ENCODE assay signal across 25 mouse cellular contexts in genomic region chr2:104124071-104124470, GRCm38 (mm10). TPM values are rescaled to one million over a fixed set of nuclear protein-coding genes. Genes with fewer than 3 reads are reported as not detected.
DNase-seq lines count a peak whose midpoint lies in the region; ATAC-seq and TF ChIP-seq lines count a peak whose summit lies in the region.
"Had no signal": no experiment of that assay in that cellular context is flagged by ENCODE, and none has a peak within 500 bp of the region (broad histone marks: within the 10 kb centered on the region; RNA-seq: fewer than 3 reads in every experiment).

No protein-coding gene starts in this region.

- H3K27ac ChIP-seq in midbrain, embryonic 11.5 days (ENCODE audit: low read depth, low read length): no peak overlapping the region
- no peak overlapping the region for H3K27ac ChIP-seq in midbrain, embryonic 16.5 days (ENCODE audit: low read length)
- H3K27ac ChIP-seq in liver, embryonic 14.5 days: peak overlapping the region; percentile 97
- H3K27ac ChIP-seq: embryonic facial prominence, embryonic 12.5 days; forebrain, embryonic 13.5 days; hindbrain, embryonic 15.5 days had no signal

- peaks cover 2% of the 10 kb centered on the region; the same call in 1 of the 2 replicates for H3K9me3 ChIP-seq in erythroblast, embryonic 14.5 days (ENCODE audit: control insufficient read depth, low read length)
- H3K9me3 ChIP-seq in midbrain, embryonic 11.5 days (ENCODE audit: control insufficient read depth, low read length): no peaks in the 10 kb centered on the region
- no peaks in the 10 kb centered on the region for H3K9me3 ChIP-seq in midbrain, embryonic 16.5 days (replicated peaks; ENCODE audit: control insufficient read depth, low read length, poor library complexity, severe bottlenecking)
- no peaks in the 10 kb centered on the region for H3K9me3 ChIP-seq in liver, embryonic 14.5 days (ENCODE audit: control insufficient read depth, low read length)
- H3K9me3 ChIP-seq: embryonic facial prominence, embryonic 12.5 days; forebrain, embryonic 13.5 days; heart, embryonic 13.5 days; hindbrain, embryonic 15.5 days had no signal

- peaks cover 71% of the 10 kb centered on the region for H3K4me1 ChIP-seq in erythroblast, embryonic 14.5 days (ENCODE audit: control insufficient read depth)
- peaks cover 2% of the 10 kb centered on the region; the same call in 1 of the 2 replicates for H3K4me1 ChIP-seq in midbrain, embryonic 11.5 days (ENCODE audit: control insufficient read depth, insufficient read depth, low read length)
- peaks cover 4% of the 10 kb centered on the region; the same call in 1 of the 2 replicates for H3K4me1 ChIP-seq in midbrain, embryonic 16.5 days (ENCODE audit: control insufficient read depth, insufficient read depth, low read length)
- H3K4me1 ChIP-seq in liver, embryonic 14.5 days (replicated peaks; ENCODE audit: control insufficient read depth in 2 of 2, insufficient read depth in 2 of 2, low read length in 1 of 2): peaks cover 39 to 46% of the 10 kb centered on the region in 2 experiments

- WGBS in midbrain, embryonic 11.5 days: 79% methylated on average over 5 of the region's 5 CpGs
- WGBS in midbrain, embryonic 16.5 days: 77% methylated on average over 5 of the region's 5 CpGs
- 39% methylated on average over 5 of the region's 5 CpGs for WGBS in liver, embryonic 14.5 days (ENCODE audit: insufficient replicate concordance)

- H3K4me2 ChIP-seq in midbrain, embryonic 11.5 days: no peak overlapping the region
- no peak overlapping the region for H3K4me2 ChIP-seq in midbrain, embryonic 16.5 days (ENCODE audit: low read length)
- peak overlapping the region; percentile 98 for H3K4me2 ChIP-seq in liver, embryonic 14.5 days (ENCODE audit: low read depth)

- peaks cover 47% of the 10 kb centered on the region for H3K27me3 ChIP-seq in erythroblast, embryonic 14.5 days (ENCODE audit: control insufficient read depth)
- H3K27me3 ChIP-seq in midbrain, embryonic 11.5 days (ENCODE audit: control insufficient read depth, insufficient read depth, low read length): peaks cover 3% of the 10 kb centered on the region; the same call in 1 of the 2 replicates
- H3K27me3 ChIP-seq in midbrain, embryonic 16.5 days (ENCODE audit: control insufficient read depth, insufficient read depth, low read depth, low read length): peaks cover 7% of the 10 kb centered on the region; the same call in 1 of the 2 replicates
- peaks cover 6% of the 10 kb centered on the region for H3K27me3 ChIP-seq in liver, embryonic 14.5 days (ENCODE audit: control insufficient read depth, insufficient read depth, low read length)

- ATAC-seq in erythroblast, adult 5-6 weeks (replicated peaks; ENCODE audit: low FRiP score, poor library complexity, severe bottlenecking): no peak
- no peak for ATAC-seq in midbrain, embryonic 11.5 days (ENCODE audit: low FRiP score)
- no peak for ATAC-seq in midbrain, embryonic 16.5 days
- no peak for ATAC-seq in liver, embryonic 14.5 days (ENCODE audit: insufficient read depth)
- ATAC-seq: CD4-positive, CD25-positive, alpha-beta regulatory T cell, adult 4 months; forebrain, postnatal 0 days had no signal

- peaks cover 14% of the 10 kb centered on the region for H3K36me3 ChIP-seq in erythroblast, embryonic 14.5 days (ENCODE audit: control insufficient read depth)
- no peaks in the 10 kb centered on the region for H3K36me3 ChIP-seq in midbrain, embryonic 11.5 days (ENCODE audit: control insufficient read depth, insufficient read depth, low read length)
- no peaks in the 10 kb centered on the region for H3K36me3 ChIP-seq in midbrain, embryonic 16.5 days (ENCODE audit: control insufficient read depth, insufficient read depth, low read length)
- H3K36me3 ChIP-seq in liver, embryonic 14.5 days (replicated peaks; ENCODE audit: control insufficient read depth, insufficient read depth, low read depth): no peaks in the 10 kb centered on the region
- H3K36me3 ChIP-seq: embryonic facial prominence, embryonic 12.5 days; heart, embryonic 13.5 days; hindbrain, embryonic 15.5 days had no signal

- TF ChIP-seq CTCF in liver, embryonic 14.5 days (IDR thresholded peaks at IDR 0.05; ENCODE audit: low read depth): no peak

- DNase-seq in midbrain, embryonic 11.5 days (ENCODE audit: low spot score, missing footprints): peak; percentile 64
- DNase-seq in liver, embryonic 14.5 days (ENCODE audit: low read depth in 3 of 3, low spot score in 3 of 3): peak in 1 of 3 experiments; percentile 66
- DNase-seq in cerebellum, postnatal 10 days: no peak
- DNase-seq in spleen, postnatal 14 days (ENCODE audit: low spot score in 2 of 2): no peak
- DNase-seq: adrenal gland, adult 2 months; adrenal gland, postnatal 25 days; cerebellum, adult 11 months; cerebellum, adult 8-10 months; cerebellum, postnatal 25 days; forebrain, postnatal 0 days; gastrocnemius, postnatal 36 days; heart, adult 11 months; heart, postnatal 36 days had no signal

- H3K9ac ChIP-seq in midbrain, embryonic 11.5 days (ENCODE audit: low read length): no peak overlapping the region
- no peak overlapping the region for H3K9ac ChIP-seq in midbrain, embryonic 16.5 days (ENCODE audit: low read depth, low read length)
- peak overlapping the region; percentile 100 for H3K9ac ChIP-seq in liver, embryonic 14.5 days (replicated peaks)
- H3K9ac ChIP-seq: forebrain, embryonic 13.5 days; forebrain, postnatal 0 days; hindbrain, embryonic 15.5 days had no signal

- peak overlapping the region; percentile 72 for H3K4me3 ChIP-seq in erythroblast, embryonic 14.5 days (replicated peaks)
- no peak overlapping the region for H3K4me3 ChIP-seq in midbrain, embryonic 11.5 days (ENCODE audit: low read depth, low read length)
- H3K4me3 ChIP-seq in midbrain, embryonic 16.5 days (ENCODE audit: low read depth, low read length): no peak overlapping the region
- H3K4me3 ChIP-seq in liver, embryonic 14.5 days (ENCODE audit: insufficient read depth in 1 of 2, low read depth in 2 of 2, low read length in 2 of 2): peak overlapping the region in 1 of 2 experiments; percentile 93; a peak in 2 of 4 replicates

- no peak for TF ChIP-seq EP300 in liver, embryonic 14.5 days (IDR thresholded peaks at IDR 0.05; ENCODE audit: low read depth)

RNA-seq across cellular contexts. Expression of gene A930018P22Rik, which starts 1.5 kb away (rescaled TPM):
- polyA plus RNA-seq in erythroblast, embryonic 14.5 days (2012): 0.86 and 0.96 TPM in 2 replicates
- total RNA-seq in erythroblast, adult 5-6 weeks (2015; ENCODE audit: low replicate concordance): not detected in 2 replicates
- total RNA-seq in erythroblast, adult 5-6 weeks (2017; ENCODE audit: low replicate concordance): not detected in 2 replicates
- 0.16 and 0.34 TPM in 2 replicates for polyA plus RNA-seq in midbrain, embryonic 11.5 days (2014; fragmentation: Nextera tagmentation; extraction: Ambion mirVana)
- polyA plus RNA-seq in midbrain, embryonic 16.5 days (2015; fragmentation: Nextera tagmentation; extraction: Ambion mirVana): not detected in 2 replicates
- 0.22 and 0.23 TPM in 2 replicates for polyA plus RNA-seq in liver, embryonic 14.5 days (2012; rRNA removed)
- 0.63 and 0.93 TPM in 2 replicates for polyA plus RNA-seq in liver, embryonic 14.5 days (2014; fragmentation: Nextera tagmentation; extraction: Ambion mirVana)
- polyA plus RNA-seq: CD4-positive, CD25-positive, alpha-beta regulatory T cell, adult 4 months; embryonic facial prominence, embryonic 12.5 days; forebrain, embryonic 13.5 days; forebrain, postnatal 0 days; hindbrain, embryonic 11.5 days; hindbrain, embryonic 15.5 days had no signal

RNA-seq across cellular contexts. Expression of gene Cd59a, which starts 28.5 kb away (rescaled TPM):
- 2.0 and 2.5 TPM in 2 replicates for polyA plus RNA-seq in erythroblast, embryonic 14.5 days (2012)
- 103 and 127 TPM in 2 replicates for total RNA-seq in erythroblast, adult 5-6 weeks (2015; ENCODE audit: low replicate concordance)
- 72.6 and 76.9 TPM in 2 replicates for total RNA-seq in erythroblast, adult 5-6 weeks (2017; ENCODE audit: low replicate concordance)
- 29.2 and 31.2 TPM in 2 replicates for polyA plus RNA-seq in midbrain, embryonic 11.5 days (2014; fragmentation: Nextera tagmentation; extraction: Ambion mirVana)
- polyA plus RNA-seq in midbrain, embryonic 16.5 days (2015; fragmentation: Nextera tagmentation; extraction: Ambion mirVana): 11.2 and 11.3 TPM in 2 replicates
- polyA plus RNA-seq in liver, embryonic 14.5 days (2012; rRNA removed): 29.4 and 41.3 TPM in 2 replicates
- polyA plus RNA-seq in liver, embryonic 14.5 days (2014; fragmentation: Nextera tagmentation; extraction: Ambion mirVana): 88.5 and 94.7 TPM in 2 replicates

RNA-seq across cellular contexts. Expression of gene Cd59b, which starts 54.4 kb away (rescaled TPM):
- 0.14 and 0.31 TPM in 2 replicates for polyA plus RNA-seq in erythroblast, embryonic 14.5 days (2012)
- 15.5 and 54.2 TPM in 2 replicates for total RNA-seq in erythroblast, adult 5-6 weeks (2015; ENCODE audit: low replicate concordance)
- total RNA-seq in erythroblast, adult 5-6 weeks (2017; ENCODE audit: low replicate concordance): 6.6 and 15.5 TPM in 2 replicates
- 1.9 and 5.6 TPM in 2 replicates for polyA plus RNA-seq in midbrain, embryonic 11.5 days (2014; fragmentation: Nextera tagmentation; extraction: Ambion mirVana)
- 1.4 and 2.8 TPM in 2 replicates for polyA plus RNA-seq in midbrain, embryonic 16.5 days (2015; fragmentation: Nextera tagmentation; extraction: Ambion mirVana)
- 9.3 and 12.2 TPM in 2 replicates for polyA plus RNA-seq in liver, embryonic 14.5 days (2012; rRNA removed)
- polyA plus RNA-seq in liver, embryonic 14.5 days (2014; fragmentation: Nextera tagmentation; extraction: Ambion mirVana): 14.3 and 16.6 TPM in 2 replicates

RNA-seq across cellular contexts. Expression of gene Gm10799, which starts 55.7 kb away (rescaled TPM):
- polyA plus RNA-seq in erythroblast, embryonic 14.5 days (2012): not detected in 2 replicates
- not detected in 2 replicates for total RNA-seq in erythroblast, adult 5-6 weeks (2015; ENCODE audit: low replicate concordance)
- total RNA-seq in erythroblast, adult 5-6 weeks (2017; ENCODE audit: low replicate concordance): not detected in 2 replicates
- not detected in 2 replicates for polyA plus RNA-seq in midbrain, embryonic 11.5 days (2014; fragmentation: Nextera tagmentation; extraction: Ambion mirVana)
- polyA plus RNA-seq in midbrain, embryonic 16.5 days (2015; fragmentation: Nextera tagmentation; extraction: Ambion mirVana): not detected in 2 replicates
- not detected in 2 replicates for polyA plus RNA-seq in liver, embryonic 14.5 days (2012; rRNA removed)
- not detected in 2 replicates for polyA plus RNA-seq in liver, embryonic 14.5 days (2014; fragmentation: Nextera tagmentation; extraction: Ambion mirVana)
- total RNA-seq: adrenal gland, adult 2 months; adrenal gland, postnatal 25 days; forebrain, postnatal 0 days; gastrocnemius, adult 18-20 months; gastrocnemius, postnatal 36 days; heart, postnatal 36 days had no signal
- polyA plus RNA-seq: adrenal gland, adult 2 months; CD4-positive, CD25-positive, alpha-beta regulatory T cell, adult 4 months; cortical plate, adult 2 months; embryonic facial prominence, embryonic 12.5 days; forebrain, embryonic 13.5 days; forebrain, postnatal 0 days; heart, embryonic 13.5 days; heart, postnatal 0 days; hindbrain, embryonic 11.5 days; hindbrain, embryonic 15.5 days had no signal

RNA-seq across cellular contexts. Expression of gene Gm10912, which starts 58.4 kb away (rescaled TPM):
- polyA plus RNA-seq in erythroblast, embryonic 14.5 days (2012): not detected in 2 replicates
- 1.5 TPM in 1 of 2 replicates, not detected in the other for total RNA-seq in erythroblast, adult 5-6 weeks (2015; ENCODE audit: low replicate concordance)
- 0.26 and 2.8 TPM in 2 replicates for total RNA-seq in erythroblast, adult 5-6 weeks (2017; ENCODE audit: low replicate concordance)
- polyA plus RNA-seq in midbrain, embryonic 11.5 days (2014; fragmentation: Nextera tagmentation; extraction: Ambion mirVana): not detected in 2 replicates
- polyA plus RNA-seq in midbrain, embryonic 16.5 days (2015; fragmentation: Nextera tagmentation; extraction: Ambion mirVana): not detected in 2 replicates
- polyA plus RNA-seq in liver, embryonic 14.5 days (2012; rRNA removed): 0.03 and 0.06 TPM in 2 replicates
- not detected in 2 replicates for polyA plus RNA-seq in liver, embryonic 14.5 days (2014; fragmentation: Nextera tagmentation; extraction: Ambion mirVana)
- total RNA-seq: forebrain, postnatal 0 days had no signal
- polyA plus RNA-seq: embryonic facial prominence, embryonic 12.5 days; forebrain, embryonic 13.5 days; forebrain, postnatal 0 days; heart, embryonic 13.5 days; hindbrain, embryonic 11.5 days; hindbrain, embryonic 15.5 days had no signal
